Mouse (Mus musculus) bone marrow, adult 2 months (tissue): ENCODE data around the gene Gm5624.
"Not testable (repeated sequence)": the region's sequence is repeated elsewhere in the genome, so short reads cannot be mapped to it uniquely, and the experiment has no call there.

ENCODE experiments used
- CTCF ChIP-seq: fragments of 200-500 bp; IDR thresholded peaks from 2 replicates; pipeline ENCODE4 v1.5.1; 2011; ENCODE audit warnings: low read length, control low read depth; ENCODE audit not compliant: control insufficient read depth, insufficient read depth
- POLR2A ChIP-seq: fragments of 200-500 bp; IDR thresholded peaks from 2 replicates; pipeline ENCODE4 v1.6.1; 2011; ENCODE audit warnings: low read depth, mild to moderate bottlenecking, control low read depth, low read length, borderline replicate concordance; ENCODE audit not compliant: control insufficient read depth

GRCm38 (mm10) chr14:44582853-44583252 is 44.9 kb downstream of the Gm5624 start, which contains the start of gene Gm8247:
- not testable (repeated sequence) for TF ChIP-seq POLR2A, CTCF
